Mouse (Mus musculus) stomach, postnatal 0 days (tissue): Measurements from ENCODE around the gene Apba1.

Source experiments
- CTCF ChIP-seq: IDR thresholded peaks from 2 replicates; pipeline ENCODE4 v1.5.1; 2016; ENCODE audit warnings: antibody characterized with exemption, low read depth, mild to moderate bottlenecking, moderate library complexity
- EP300 ChIP-seq: optimal IDR thresholded peaks from 2 replicates; pipeline ENCODE3; 2016; ENCODE audit warnings: antibody characterized with exemption

- TF ChIP-seq EP300 (no peak), CTCF (no peak)
Measured at GRCm38 (mm10) chr19:23995766-23996399, 237.2 kb downstream of the Apba1 start.
